Mouse (Mus musculus) embryo, embryonic 9.5 days (tissue): Measurements from ENCODE around the gene Stfa2.
"Not testable (repeated sequence)": the region's sequence is repeated elsewhere in the genome, so short reads cannot be mapped to it uniquely, and the experiment has no call there.

Experiments used
- DNase-seq: peaks from one replicate; pipeline ENCODE4 v3.0.0-alpha.2; 2017; ENCODE audit errors: extremely low spot score

The Stfa2 gene

DNA sequence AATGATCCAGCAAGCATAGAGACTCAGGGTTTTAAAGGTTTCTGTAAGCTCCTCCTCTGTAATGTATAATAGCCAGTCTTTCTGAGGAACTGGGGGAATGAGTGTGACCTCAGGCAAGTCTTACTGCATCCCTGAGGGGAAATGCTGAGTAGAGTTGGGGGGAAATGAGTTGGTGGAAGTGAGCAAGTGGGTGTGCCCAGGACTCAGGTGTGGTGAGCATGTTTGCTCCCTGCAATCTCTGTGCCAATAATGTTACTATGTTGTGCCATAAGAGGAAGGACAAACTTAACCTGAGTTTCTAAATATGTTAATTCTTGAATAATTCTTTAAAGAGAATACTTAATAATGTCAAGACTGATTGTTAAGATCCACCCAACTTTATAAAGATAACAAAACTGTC, at the start of gene Stfa2:
TSS of gene Stfa2 (minus strand) at position 101 of the 400 bp plus-strand sequence.
- no peak for DNase-seq

DNA sequence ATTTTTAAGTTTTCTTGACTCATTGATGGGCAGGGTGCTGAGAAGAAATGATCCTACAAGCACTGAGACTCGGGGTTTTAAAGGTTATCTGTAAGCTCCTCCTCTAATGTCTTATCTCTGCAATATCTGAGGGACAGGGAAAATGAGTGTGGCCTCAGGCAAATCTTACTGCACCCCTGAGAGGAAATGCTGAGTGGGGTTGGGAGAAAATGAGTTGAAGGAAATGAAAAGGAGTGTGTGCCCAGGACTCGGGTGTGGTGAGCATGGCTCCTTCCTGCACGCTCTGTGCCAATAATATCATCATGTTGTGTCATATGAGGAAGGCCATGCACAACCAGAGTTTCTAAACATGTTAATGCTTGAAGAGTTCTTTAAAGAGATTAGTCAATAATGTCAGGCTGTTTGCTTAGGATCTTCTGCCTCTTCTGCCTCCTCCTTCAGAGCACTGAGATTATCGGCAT, 47.1 kb upstream of the Stfa2 start, which contains the start of gene Stfa3:
TSS of gene Stfa3 (minus strand) at position 51 of the 461 bp plus-strand sequence.
- no peak for DNase-seq

DNA sequence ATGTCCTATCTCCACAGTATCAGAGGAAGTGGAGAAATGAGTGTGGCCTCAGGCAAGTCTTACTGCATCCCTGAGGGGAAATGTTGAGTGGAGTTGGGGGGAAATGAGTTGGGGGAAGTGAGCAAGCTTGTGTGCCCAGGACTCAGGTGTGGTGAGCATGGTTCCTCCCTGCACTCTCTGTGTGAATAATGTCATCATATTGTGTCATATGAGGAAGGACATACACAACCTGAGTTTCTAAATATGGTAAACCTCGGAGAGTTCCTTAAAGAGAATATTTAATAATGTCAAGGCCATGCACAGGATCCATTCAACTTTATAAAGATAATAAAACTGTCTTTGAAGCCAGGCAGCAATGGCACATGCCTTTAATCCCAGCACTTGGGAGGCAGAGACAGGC, 12.7 kb upstream of the Stfa2 start:
- not testable (repeated sequence) for DNase-seq

DNA sequence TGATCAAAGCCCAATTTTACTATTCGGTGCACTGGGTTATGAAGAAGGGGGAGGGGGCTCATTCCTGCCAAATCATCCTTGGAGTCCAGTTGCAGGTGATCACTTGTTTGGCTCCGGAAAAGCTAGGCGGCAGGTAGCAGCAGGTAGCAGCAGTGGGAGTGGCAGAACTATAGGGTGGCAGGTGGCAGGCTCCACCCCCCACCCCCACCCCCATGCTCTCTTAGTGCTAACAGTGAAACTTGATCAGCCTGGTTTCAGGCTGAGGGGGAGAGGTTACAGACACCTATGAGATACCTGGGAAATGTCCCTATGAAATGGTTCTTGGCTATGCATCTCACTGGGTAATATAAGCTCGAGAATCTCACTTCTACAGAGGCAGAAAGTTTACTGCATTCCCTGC, 19.2 kb downstream of the Stfa2 start:
- DNase-seq: no peak

DNA sequence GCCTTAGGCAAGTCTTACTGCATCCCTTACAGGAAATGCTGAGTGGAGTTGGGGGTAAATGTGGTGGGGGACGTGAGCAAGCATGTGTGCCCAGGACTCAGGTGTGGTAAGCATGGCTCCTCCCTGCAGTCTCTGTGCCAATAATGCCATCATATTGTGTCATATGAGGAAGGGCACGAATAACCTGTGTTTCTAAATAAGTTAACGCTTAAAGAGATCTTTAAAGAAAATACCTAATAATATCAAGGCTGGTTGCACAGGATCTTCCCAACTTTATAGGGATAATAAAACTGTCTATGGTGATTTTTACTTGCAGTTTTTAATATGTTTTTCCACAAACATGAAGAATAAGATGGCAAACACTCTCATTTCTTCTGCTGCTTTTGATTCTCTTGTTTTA, 40.6 kb downstream of the Stfa2 start, which contains the start of gene BC100530:
TSS of gene BC100530 (minus strand) at position 101 of the 400 bp plus-strand sequence.
- not testable (repeated sequence) for DNase-seq
